Mouse (Mus musculus): ENCODE measurements around the gene Rpl23a.

Gene Rpl23a

GRCm38 (mm10) chr11:78166161-78166560 lies 17.2 kb downstream of the Rpl23a start:
- no peak for DNase-seq

- peak; percentile 89 for DNase-seq
Measured at GRCm38 (mm10) chr11:78165761-78166109, 17.6 kb downstream of the Rpl23a start.

- peak; percentile 80 for DNase-seq
Measured at GRCm38 (mm10) chr11:78164924-78165760, 18.2 kb downstream of the Rpl23a start, which contains the start of gene Traf4. Gene Traf4 (minus strand): TSS chr11:78165589.

- no peak for DNase-seq
Measured at GRCm38 (mm10) chr11:78164604-78164923, 18.8 kb downstream of the Rpl23a start.

- DNase-seq: peak; percentile 79
Measured at GRCm38 (mm10) chr11:78163681-78164603, 19.4 kb downstream of the Rpl23a start.

- DNase-seq: no peak
Measured at GRCm38 (mm10) chr11:78163045-78163444, 20.3 kb downstream of the Rpl23a start.

- DNase-seq: no peak
Measured at GRCm38 (mm10) chr11:78162504-78162903, 20.9 kb downstream of the Rpl23a start.

- no peak for DNase-seq
Measured at GRCm38 (mm10) chr11:78161968-78162367, 21.4 kb downstream of the Rpl23a start.

GRCm38 (mm10) chr11:78161169-78161568 lies 22.2 kb downstream of the Rpl23a start:
- DNase-seq: no peak

GRCm38 (mm10) chr11:78160675-78161074 lies 22.7 kb downstream of the Rpl23a start:
- DNase-seq: no peak

GRCm38 (mm10) chr11:78160171-78160570 lies 23.2 kb downstream of the Rpl23a start:
- no peak for DNase-seq

GRCm38 (mm10) chr11:78159557-78159956 lies 23.8 kb downstream of the Rpl23a start:
- no peak for DNase-seq

- DNase-seq: peak; percentile 97
Measured at GRCm38 (mm10) chr11:78159096-78159495, 24.3 kb downstream of the Rpl23a start.

GRCm38 (mm10) chr11:78156156-78156699 lies 27.2 kb downstream of the Rpl23a start:
- no peak for DNase-seq

- no peak for DNase-seq
Measured at GRCm38 (mm10) chr11:78155674-78156073, 27.7 kb downstream of the Rpl23a start.

GRCm38 (mm10) chr11:78153778-78154177 lies 29.6 kb downstream of the Rpl23a start:
- DNase-seq: no peak

- DNase-seq: peak; percentile 60
Measured at GRCm38 (mm10) chr11:78152299-78153231, 30.8 kb downstream of the Rpl23a start.

- DNase-seq: no peak
Measured at GRCm38 (mm10) chr11:78151161-78151560, 32.2 kb downstream of the Rpl23a start.

- no peak for DNase-seq
Measured at GRCm38 (mm10) chr11:78146707-78147543, 36.5 kb downstream of the Rpl23a start.

GRCm38 (mm10) chr11:78146168-78146567 lies 37.2 kb downstream of the Rpl23a start:
- DNase-seq: no peak

- peak; percentile 47 for DNase-seq
Measured at GRCm38 (mm10) chr11:78143520-78143919, 39.9 kb downstream of the Rpl23a start.

Measured in kidney, adult 9 months (tissue).